Mouse (Mus musculus) limb, embryonic 11.5 days (tissue): ENCODE measurements around the gene Spsb1. TPM values are rescaled to one million over a fixed set of nuclear protein-coding genes. Genes with fewer than 3 reads are reported as not detected.

Source experiments
- ATAC-seq: fragments of 200-750 bp; cut with Nextera tagmentation; 2 replicates; pipeline ENCODE4 v1.8.0; 2017; ENCODE audit warnings: low read depth; ENCODE audit not compliant: insufficient number of reproducible peaks, low FRiP score, low TSS enrichment
- DNase-seq: peaks from one replicate; pipeline ENCODE4 v3.0.0-alpha.2; 2015; ENCODE audit warnings: low spot score
- H3K27ac ChIP-seq: fragments of 300-500 bp; sonication (generic); replicated peaks from 2 replicates; pipeline ENCODE4 v1.5.1; 2014; ENCODE audit warnings: low read depth, mild to moderate bottlenecking, low read length
- H3K27me3 ChIP-seq: fragments of 300-500 bp; sonication (generic); 2 replicates; pipeline ENCODE4 v1.6.1; 2014; ENCODE audit warnings: mild to moderate bottlenecking, low read length, mixed read lengths; ENCODE audit not compliant: control insufficient read depth, insufficient read depth
- H3K36me3 ChIP-seq: fragments of 300-500 bp; sonication (generic); 2 replicates; pipeline ENCODE4 v1.6.1; 2014; ENCODE audit warnings: mild to moderate bottlenecking, low read length, moderate library complexity, mixed read lengths; ENCODE audit not compliant: control insufficient read depth, insufficient read depth
- H3K4me1 ChIP-seq: fragments of 300-500 bp; sonication (generic); 2 replicates; pipeline ENCODE4 v1.6.1; 2014; ENCODE audit warnings: low read length, mixed read lengths; ENCODE audit not compliant: control insufficient read depth, insufficient read depth
- H3K4me2 ChIP-seq: fragments of 300-500 bp; sonication (generic); 2 replicates; pipeline ENCODE4 v1.6.1; 2014; ENCODE audit warnings: low read depth, mild to moderate bottlenecking, moderate library complexity; ENCODE audit not compliant: severe bottlenecking
- H3K4me3 ChIP-seq: fragments of 300-500 bp; sonication (generic); 2 replicates; pipeline ENCODE4 v1.5.1; 2014; ENCODE audit warnings: low read depth, low read length
- H3K9ac ChIP-seq: fragments of 300-500 bp; sonication (generic); 2 replicates; pipeline ENCODE4 v1.6.1; 2014; ENCODE audit warnings: mild to moderate bottlenecking, low read length
- H3K9me3 ChIP-seq: fragments of 300-500 bp; sonication (generic); 2 replicates; pipeline ENCODE4 v1.6.1; 2016; ENCODE audit warnings: low read length; ENCODE audit not compliant: control insufficient read depth
- WGBS: fragments of 180-500 bp; shearing (Covaris S2); extraction: QIAGEN DNeasy Blood & Tissue Kit; methylation state at CpG from one replicate; pipeline ENCODE4 v1.1.7; 2014; 5-methylcytosine and 5-hydroxymethylcytosine counted together
- polyA plus RNA-seq: library from polyadenylated mRNA; unstranded; fragments of >200 nt; fragmentation: Nextera tagmentation; extraction: Ambion mirVana; gene quantifications from 2 replicates; pipeline ENCODE4 v1.2.1, GENCODE M21; 2014

The Spsb1 gene
- polyA plus RNA-seq, 1 experiment from 2014 or later, result 16.4 TPM

GRCm38 (mm10) chr4:149909551-149909950 is 45.3 kb downstream of the Spsb1 start:
- WGBS, result 89% methylated on average over 13 of the region's 13 CpGs
- Histone ChIP-seq H3K9me3 (no peaks in the 10 kb centered on the region), H3K4me3 (no peak overlapping the region), H3K27ac (no peak overlapping the region), H3K4me1 (peaks cover 24% of the 10 kb centered on the region), H3K27me3 (no peaks in the 10 kb centered on the region), H3K4me2 (no peak overlapping the region), H3K36me3 (peaks cover 2% of the 10 kb centered on the region; the same call in 1 of the 2 replicates), H3K9ac (no peak overlapping the region)
- DNase-seq (no peak), ATAC-seq (no peak)

- H3K27me3 ChIP-seq, result no peaks in the 10 kb centered on the region
- no peak overlapping the region for H3K4me2 ChIP-seq
- no peak for DNase-seq
- H3K4me1 ChIP-seq, result peaks cover 18% of the 10 kb centered on the region
- no peak overlapping the region for H3K4me3 ChIP-seq
- no peak overlapping the region for H3K27ac ChIP-seq
- no peaks in the 10 kb centered on the region for H3K9me3 ChIP-seq
- H3K36me3 ChIP-seq, result peaks cover 2% of the 10 kb centered on the region; the same call in 1 of the 2 replicates
- ATAC-seq, result no peak
- WGBS, result 88% methylated on average over 7 of the region's 7 CpGs
- H3K9ac ChIP-seq, result no peak overlapping the region
Observed at GRCm38 (mm10) chr4:149908923-149909322, 45.9 kb downstream of the Spsb1 start.

GRCm38 (mm10) chr4:149907656-149908055 is 47.2 kb downstream of the Spsb1 start:
- Histone ChIP-seq H3K4me3 (no peak overlapping the region), H3K4me2 (no peak overlapping the region), H3K9me3 (no peaks in the 10 kb centered on the region), H3K27ac (no peak overlapping the region), H3K4me1 (peaks cover 5% of the 10 kb centered on the region), H3K36me3 (peaks cover 2% of the 10 kb centered on the region; the same call in 1 of the 2 replicates), H3K27me3 (no peaks in the 10 kb centered on the region), H3K9ac (no peak overlapping the region)
- 69% methylated on average over 7 of the region's 7 CpGs for WGBS
- no peak for ATAC-seq
- no peak for DNase-seq

GRCm38 (mm10) chr4:149906921-149907320 is 47.9 kb downstream of the Spsb1 start:
- no peaks in the 10 kb centered on the region for H3K4me1 ChIP-seq
- DNase-seq, result no peak
- H3K27me3 ChIP-seq, result no peaks in the 10 kb centered on the region
- H3K27ac ChIP-seq, result no peak overlapping the region
- H3K4me2 ChIP-seq, result no peak overlapping the region
- 29% methylated on average over 13 of the region's 13 CpGs for WGBS
- no peaks in the 10 kb centered on the region for H3K9me3 ChIP-seq
- H3K9ac ChIP-seq, result no peak overlapping the region
- no peak for ATAC-seq
- H3K4me3 ChIP-seq, result no peak overlapping the region
- H3K36me3 ChIP-seq, result peaks cover 2% of the 10 kb centered on the region; the same call in 1 of the 2 replicates

- Histone ChIP-seq H3K9me3 (no peaks in the 10 kb centered on the region), H3K36me3 (peaks cover 2% of the 10 kb centered on the region; the same call in 1 of the 2 replicates), H3K4me3 (no peak overlapping the region), H3K27me3 (no peaks in the 10 kb centered on the region), H3K4me1 (peaks cover 3% of the 10 kb centered on the region; the same call in 1 of the 2 replicates), H3K27ac (no peak overlapping the region), H3K9ac (no peak overlapping the region), H3K4me2 (no peak overlapping the region)
- DNase-seq, result no peak
- 88% methylated on average over 10 of the region's 10 CpGs for WGBS
- no peak for ATAC-seq
Observed at GRCm38 (mm10) chr4:149905302-149905974, 49.4 kb downstream of the Spsb1 start.

- ATAC-seq (no peak), DNase-seq (no peak)
- Histone ChIP-seq H3K27ac (no peak overlapping the region), H3K27me3 (no peaks in the 10 kb centered on the region), H3K4me2 (no peak overlapping the region), H3K9me3 (no peaks in the 10 kb centered on the region), H3K36me3 (peaks cover 2% of the 10 kb centered on the region; the same call in 1 of the 2 replicates), H3K9ac (no peak overlapping the region), H3K4me3 (no peak overlapping the region), H3K4me1 (peaks cover 3% of the 10 kb centered on the region; the same call in 1 of the 2 replicates)
- WGBS, result 40% methylated on average over 5 of the region's 5 CpGs
Observed at GRCm38 (mm10) chr4:149903026-149903425, 51.8 kb downstream of the Spsb1 start.

- Histone ChIP-seq H3K4me3 (no peak overlapping the region), H3K4me2 (no peak overlapping the region), H3K27me3 (no peaks in the 10 kb centered on the region), H3K27ac (no peak overlapping the region), H3K36me3 (peaks cover 2% of the 10 kb centered on the region; the same call in 1 of the 2 replicates), H3K9me3 (no peaks in the 10 kb centered on the region), H3K4me1 (peaks cover 5% of the 10 kb centered on the region), H3K9ac (no peak overlapping the region)
- 71% methylated on average over 3 of the region's 3 CpGs for WGBS
- DNase-seq (no peak), ATAC-seq (no peak)
Observed at GRCm38 (mm10) chr4:149901349-149901782, 53.5 kb downstream of the Spsb1 start.

GRCm38 (mm10) chr4:149897661-149898260 is 57.1 kb downstream of the Spsb1 start:
- 88% methylated on average over 13 of the region's 13 CpGs for WGBS
- Histone ChIP-seq H3K4me3 (no peak overlapping the region), H3K4me2 (no peak overlapping the region), H3K36me3 (no peaks in the 10 kb centered on the region), H3K9me3 (no peaks in the 10 kb centered on the region), H3K27ac (no peak overlapping the region), H3K4me1 (peaks cover 37% of the 10 kb centered on the region), H3K9ac (no peak overlapping the region), H3K27me3 (no peaks in the 10 kb centered on the region)
- ATAC-seq (no peak), DNase-seq (no peak)
